Mouse (Mus musculus) CH12.LX (cell line): ENCODE measurements around the gene Enpp1.

Source experiments
- CTCF ChIP-seq, 2 experiments: IDR thresholded peaks in 1 of 2; conservative IDR thresholded peaks in 1 of 2; 2 replicates each; pipeline ENCODE4 v1.5.1; 2011 to 2012; ENCODE audit warnings: low read depth in 2 of 2, low read length in 2 of 2, improper control_type of control experiment in 1 of 2, inconsistent platforms in 1 of 2, mild to moderate bottlenecking in 1 of 2, moderate library complexity in 1 of 2
- EP300 ChIP-seq: IDR thresholded peaks from 2 replicates; pipeline ENCODE4 v1.6.1; 2011; ENCODE audit warnings: low read length, improper control_type of control experiment
- JUND ChIP-seq: conservative IDR thresholded peaks from 2 replicates; pipeline ENCODE4 v1.6.1; 2011; ENCODE audit warnings: low read depth, low read length, improper control_type of control experiment
- MAFK ChIP-seq: IDR thresholded peaks from 2 replicates; pipeline ENCODE4 v1.6.1; 2011; ENCODE audit warnings: low read length, improper control_type of control experiment; ENCODE audit not compliant: insufficient replicate concordance
- MYC ChIP-seq: IDR thresholded peaks from 2 replicates; pipeline ENCODE4 v1.6.1; 2011; ENCODE audit warnings: low read depth, mild to moderate bottlenecking, improper control_type of control experiment, low read length
- NELFE ChIP-seq: IDR thresholded peaks from 2 replicates; pipeline ENCODE4 v1.6.1; 2011; ENCODE audit warnings: low read depth, low read length, improper control_type of control experiment
- POLR2A ChIP-seq: IDR thresholded peaks from 2 replicates; pipeline ENCODE4 v1.6.1; 2011; ENCODE audit warnings: low read depth, mild to moderate bottlenecking, improper control_type of control experiment, low read length
- TBP ChIP-seq: conservative IDR thresholded peaks from 2 replicates; pipeline ENCODE4 v1.6.1; 2011; ENCODE audit warnings: low read depth, low read length, improper control_type of control experiment
- UBTF ChIP-seq: IDR thresholded peaks from 2 replicates; pipeline ENCODE4 v1.6.1; 2012; ENCODE audit warnings: low read depth, mild to moderate bottlenecking, inconsistent platforms, low read length, improper control_type of control experiment, moderate library complexity
- ZNF384 ChIP-seq: IDR thresholded peaks from 2 replicates; pipeline ENCODE4 v1.6.1; 2012; ENCODE audit warnings: low read depth, low read length, improper control_type of control experiment, inconsistent platforms

GRCm38 (mm10) chr10:24589238-24589637 is 122.7 kb downstream of the Enpp1 start:
- TF ChIP-seq JUND, result no peak
- no peak for TF ChIP-seq UBTF
- TF ChIP-seq ZNF384, result no peak
- TF ChIP-seq TBP, result no peak
- no peak for TF ChIP-seq MAFK
- no peak for TF ChIP-seq MYC
- no peak for TF ChIP-seq POLR2A
- TF ChIP-seq CTCF (conservative IDR thresholded peaks at IDR 0.05 in 1 of 2, IDR thresholded peaks at IDR 0.05 in 1 of 2; ENCODE audit: low read depth in 2 of 2, low read length in 2 of 2), result no peak
- no peak for TF ChIP-seq EP300
- no peak for TF ChIP-seq NELFE
